Mouse (Mus musculus): Measurements from ENCODE around the gene Pou6f2.

Gene Pou6f2

DNA sequence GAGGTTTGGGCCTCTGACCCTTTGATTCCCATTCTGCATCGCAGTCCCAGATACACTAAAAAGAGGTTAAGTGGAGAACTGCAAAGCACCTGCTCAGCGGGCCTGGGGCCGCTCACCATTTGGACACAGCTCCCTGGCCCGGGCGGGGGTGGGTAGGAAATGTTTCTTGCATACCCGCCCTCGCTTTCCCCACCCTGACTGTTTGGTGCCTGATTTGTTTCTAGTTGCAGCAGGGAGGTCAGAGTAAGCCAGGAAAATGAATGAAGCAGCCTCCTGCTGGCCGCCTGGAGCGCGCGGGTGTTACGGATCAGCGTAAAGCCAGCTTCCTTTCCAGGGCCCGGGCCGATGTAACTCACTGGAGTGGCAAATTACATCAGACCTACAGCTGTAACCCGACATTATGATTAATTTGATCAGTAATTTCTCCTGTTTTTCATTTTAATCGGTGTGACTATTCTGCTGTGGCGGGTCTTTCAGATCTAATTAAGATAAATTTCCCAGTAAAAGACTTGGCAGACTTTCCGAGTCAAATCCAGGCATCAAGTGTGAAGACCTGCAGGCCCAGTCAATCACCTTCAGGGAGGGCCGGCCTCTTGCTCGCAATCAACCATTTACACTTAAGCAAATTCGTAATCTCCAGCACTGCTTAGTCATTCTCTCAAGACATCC lies 178.8 kb downstream of the Pou6f2 start:
- no peak for DNase-seq (ENCODE audit: low read depth, low spot score)

GRCm38 (mm10) chr13:18211242-18211641 lies 186.2 kb downstream of the Pou6f2 start:
- no peak for DNase-seq (ENCODE audit: low read depth, low spot score)

- DNase-seq (ENCODE audit: low read depth, low spot score), result no peak
These were observed 192.8 kb downstream of the Pou6f2 start for GRCm38 (mm10) chr13:18204476-18205250.

DNA sequence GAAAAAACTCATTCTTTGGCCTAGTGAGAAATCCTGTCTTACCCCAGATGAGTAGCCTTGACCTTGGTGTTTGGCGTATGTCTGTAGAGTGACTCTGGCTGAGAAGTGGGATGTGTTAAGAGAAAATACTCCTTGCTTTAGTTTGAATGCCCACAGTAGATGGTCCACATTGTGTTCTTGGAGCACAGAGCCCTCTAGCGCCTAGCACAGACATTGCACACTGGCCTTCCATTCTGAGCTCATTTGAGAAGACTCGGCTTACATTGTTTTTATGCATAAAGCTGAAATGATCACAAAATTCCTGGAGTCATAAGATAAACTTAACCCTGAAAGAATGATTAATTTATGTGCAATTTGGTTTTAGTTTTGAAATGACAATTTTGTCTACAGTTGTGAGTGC lies 223.5 kb downstream of the Pou6f2 start:
- DNase-seq (ENCODE audit: low read depth, low spot score), result no peak

GRCm38 (mm10) chr13:18173021-18173420 lies 224.5 kb downstream of the Pou6f2 start:
- DNase-seq (ENCODE audit: low read depth, low spot score), result no peak

- DNase-seq (ENCODE audit: low read depth, low spot score), result no peak
These were observed 225.2 kb downstream of the Pou6f2 start for GRCm38 (mm10) chr13:18172334-18172733.

DNA sequence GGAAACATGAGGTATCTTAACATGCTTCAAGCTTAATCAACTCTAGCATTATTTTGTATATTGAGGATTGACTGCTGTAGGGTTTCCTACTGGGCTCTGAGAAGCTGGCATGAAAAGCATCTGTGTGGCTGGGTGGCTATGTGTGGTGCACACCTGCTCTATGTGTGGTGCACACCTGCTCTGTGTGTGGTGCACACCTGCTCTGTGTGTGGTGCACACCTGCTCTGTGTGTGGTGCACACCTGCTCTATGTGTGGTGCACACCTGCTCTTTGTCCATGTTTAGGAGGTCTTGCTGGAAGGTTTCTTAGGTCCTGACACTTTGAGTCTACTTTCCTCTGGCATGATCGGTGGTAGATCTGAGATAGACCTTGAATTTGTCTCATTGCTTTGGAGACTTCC lies 233.3 kb downstream of the Pou6f2 start:
- DNase-seq (ENCODE audit: low read depth, low spot score), result no peak

DNA sequence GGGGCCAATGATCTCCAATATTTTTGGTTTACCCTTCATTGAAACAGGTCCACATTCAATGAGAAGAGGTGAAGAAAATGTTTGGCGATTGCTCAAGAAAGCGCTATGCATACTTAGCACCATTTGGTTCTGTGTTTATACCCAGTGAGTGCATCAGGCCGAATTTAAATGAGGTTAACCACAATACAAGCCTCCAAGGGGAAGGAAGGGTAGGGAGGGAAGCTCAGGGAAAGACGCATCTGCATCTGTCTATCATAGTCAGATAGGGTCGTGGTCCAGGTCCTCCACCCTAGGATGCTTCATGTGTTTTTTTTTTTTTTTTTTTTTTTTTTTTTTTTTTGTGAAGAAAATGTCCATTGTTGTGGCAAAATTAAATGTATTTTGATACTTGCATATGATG lies 236.9 kb downstream of the Pou6f2 start:
- DNase-seq (ENCODE audit: low read depth, low spot score), result no peak

DNA sequence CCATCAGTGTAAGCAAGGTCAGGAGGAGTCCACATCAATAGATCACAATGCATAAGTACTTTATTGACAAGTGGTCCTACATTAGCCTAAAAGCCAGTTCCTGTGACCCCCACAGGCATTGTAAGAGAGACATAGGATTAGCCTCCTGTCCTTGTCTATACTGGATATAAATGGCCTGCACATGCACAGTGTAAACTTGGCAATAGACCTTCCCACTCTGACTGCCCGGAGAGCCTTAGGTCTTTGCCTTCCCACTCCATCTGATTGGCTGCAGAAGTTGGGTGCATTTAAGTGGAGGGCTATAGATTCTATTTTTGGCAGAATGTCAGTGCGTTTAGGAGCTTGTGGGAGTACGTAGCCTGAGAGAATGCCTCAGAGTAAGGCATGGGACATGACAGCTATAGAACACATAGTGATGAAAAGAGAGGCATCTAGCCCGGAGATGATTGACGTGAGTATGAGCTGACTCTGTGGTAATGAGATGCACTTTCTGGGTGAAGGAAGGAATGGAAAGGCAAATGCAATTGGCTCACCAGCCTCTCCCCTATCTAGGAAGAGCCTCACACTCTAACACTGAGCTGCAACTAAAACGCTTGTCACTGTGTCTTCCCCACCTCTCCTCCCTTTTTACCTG lies 243.4 kb downstream of the Pou6f2 start:
- no peak for DNase-seq (ENCODE audit: low read depth, low spot score)

- no peak for DNase-seq (ENCODE audit: low read depth, low spot score)
These were observed 263.8 kb downstream of the Pou6f2 start for GRCm38 (mm10) chr13:18133646-18134045.

GRCm38 (mm10) chr13:18133193-18133592 lies 264.3 kb downstream of the Pou6f2 start:
- DNase-seq (ENCODE audit: low read depth, low spot score), result no peak

- DNase-seq (ENCODE audit: low read depth, low spot score), result no peak
These were observed 266.2 kb downstream of the Pou6f2 start for GRCm38 (mm10) chr13:18131324-18131723.

GRCm38 (mm10) chr13:18129697-18130096 lies 267.8 kb downstream of the Pou6f2 start:
- no peak for DNase-seq (ENCODE audit: low read depth, low spot score)

DNA sequence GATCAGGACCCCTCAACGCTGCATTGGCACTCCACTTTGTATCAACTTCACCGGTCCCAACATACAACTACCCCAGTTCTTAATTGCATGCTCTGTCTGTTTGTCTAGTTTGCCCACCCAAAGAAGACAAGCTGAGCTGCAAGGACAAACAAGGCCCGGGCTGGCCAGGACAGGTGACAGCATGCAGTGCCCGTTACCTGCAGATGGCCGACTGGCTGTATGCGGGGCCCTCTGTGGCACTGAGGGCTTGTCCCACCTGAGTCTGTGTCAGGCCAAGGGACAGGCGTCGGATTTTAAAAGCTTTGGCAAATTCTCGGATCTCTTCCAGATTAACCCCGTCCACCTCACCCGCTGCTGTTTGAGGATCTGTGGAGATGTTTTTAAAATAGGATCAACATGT lies 268.7 kb downstream of the Pou6f2 start:
- DNase-seq (ENCODE audit: low read depth, low spot score), result no peak

- no peak for DNase-seq (ENCODE audit: low read depth, low spot score)
These were observed 269.4 kb downstream of the Pou6f2 start for GRCm38 (mm10) chr13:18128053-18128452.

GRCm38 (mm10) chr13:18126111-18126510 lies 271.4 kb downstream of the Pou6f2 start:
- DNase-seq (ENCODE audit: low read depth, low spot score), result no peak

DNA sequence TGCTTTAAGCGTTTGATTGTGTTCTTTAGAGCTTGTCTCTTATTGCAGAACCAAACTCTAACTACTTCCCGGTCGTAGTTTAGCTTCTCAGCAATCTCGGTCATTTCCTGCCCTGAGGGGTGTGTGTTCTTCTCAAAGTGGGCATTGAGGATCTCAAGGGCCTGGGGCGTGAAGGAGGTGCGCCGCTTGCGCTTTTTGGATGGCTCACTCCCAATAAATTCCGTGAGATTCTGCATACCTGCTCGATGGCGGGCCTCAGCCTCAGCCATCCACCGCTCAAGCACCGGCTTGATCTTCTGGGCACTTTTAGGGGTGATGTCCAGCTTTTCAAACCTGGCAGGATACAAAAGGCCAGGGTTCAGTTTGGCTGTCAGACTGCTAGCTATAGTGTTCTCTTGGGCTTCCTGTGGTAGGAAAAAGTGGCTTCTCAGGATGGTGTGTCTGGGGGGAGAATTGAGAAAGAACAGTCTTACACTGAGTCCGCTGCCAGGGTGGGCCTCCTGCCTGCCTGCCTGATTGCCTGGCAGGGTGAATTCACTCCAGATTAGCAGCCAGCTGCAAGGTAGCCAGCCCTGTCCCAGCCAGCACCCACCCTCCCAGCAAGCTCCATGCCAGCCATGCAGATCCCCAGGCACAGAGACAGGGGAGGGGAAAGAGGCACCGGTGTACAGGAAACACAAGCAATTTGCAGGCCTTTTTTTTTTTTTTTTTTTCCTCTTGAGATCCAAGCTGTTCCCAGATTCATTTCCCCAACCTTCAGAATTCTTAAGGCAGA lies 272.1 kb downstream of the Pou6f2 start:
- DNase-seq (ENCODE audit: low read depth, low spot score), result no peak

DNA sequence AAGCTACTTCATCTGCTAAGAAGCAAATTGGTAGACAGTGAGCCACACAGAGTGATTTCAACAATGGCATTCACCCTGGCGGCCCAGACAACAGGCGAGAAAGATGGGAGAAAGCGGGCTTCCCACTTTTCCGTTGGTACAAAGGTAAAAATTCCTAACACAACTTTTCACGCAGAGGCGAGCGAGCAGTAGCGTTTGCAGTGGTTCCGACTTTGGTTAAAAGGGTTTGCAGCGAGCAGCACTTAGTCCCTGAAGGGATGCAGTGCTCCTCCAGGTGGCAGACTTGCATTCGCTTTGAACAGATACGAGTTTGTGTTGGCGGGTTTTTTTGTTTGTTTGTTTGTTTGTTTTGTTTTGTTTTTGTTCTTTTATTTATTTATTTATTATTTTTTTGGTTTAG lies 273.1 kb downstream of the Pou6f2 start:
- no peak for DNase-seq (ENCODE audit: low read depth, low spot score)

DNA sequence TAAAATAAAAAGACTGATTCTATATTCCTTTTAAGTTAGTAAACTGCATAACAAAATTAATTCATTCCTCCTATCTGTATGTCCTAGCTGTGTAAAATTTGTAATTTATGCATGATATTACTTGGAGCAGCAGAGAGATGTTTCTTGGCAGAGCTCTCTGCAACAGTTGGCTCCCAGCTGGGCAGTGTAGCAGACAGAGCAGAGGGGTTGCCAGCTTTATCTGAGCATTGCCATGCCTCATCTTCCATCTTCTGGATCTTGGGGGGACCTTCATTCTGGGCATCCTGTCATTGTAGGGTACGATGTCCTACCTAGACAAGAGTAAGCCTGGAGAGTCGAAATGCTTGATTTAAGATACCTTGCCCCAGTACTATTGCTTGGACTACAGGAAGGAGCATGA lies 277.1 kb downstream of the Pou6f2 start:
- DNase-seq (ENCODE audit: low read depth, low spot score), result no peak

GRCm38 (mm10) chr13:18081443-18082119 lies 315.9 kb downstream of the Pou6f2 start:
- no peak for DNase-seq (ENCODE audit: low read depth, low spot score)

Data from c-Kit-negative CD71-positive TER-119-positive erythroid progenitor cells, embryonic 14.5 days (primary cell).